Mouse (Mus musculus) hematopoietic multipotent progenitor cell, adult 10-12 weeks (in vitro differentiated cells): Measurements from ENCODE around the gene Srp54a. TPM values are rescaled to one million over a fixed set of nuclear protein-coding genes. Genes with fewer than 3 reads are reported as not detected.

Experiments used
- polyA plus RNA-seq: library from polyadenylated mRNA; stranded (reverse); fragments of >175 nt; gene quantifications from 2 replicates; pipeline ENCODE4 v1.2.3, GENCODE M21; 2012; ENCODE audit warnings: low replicate concordance

The Srp54a gene
- polyA plus RNA-seq: 1.1 and 1.2 TPM in 2 replicates

GRCm38 (mm10) chr12:55079726-55080600 lies at the start of gene Srp54a, which contains the start of gene 2700097O09Rik:
Gene Srp54a, plus strand, starts transcription at chr12:55080262.
Gene 2700097O09Rik, minus strand, starts transcription at chr12:55080110.

GRCm38 (mm10) chr12:55124242-55124641 lies 44.2 kb downstream of the Srp54a start, which contains the start of gene Fam177a:
Gene Fam177a, plus strand, starts transcription at chr12:55124469.

GRCm38 (mm10) chr12:55154559-55155448 lies 74.7 kb downstream of the Srp54a start, which contains the start of gene Srp54b:
Gene Srp54b, plus strand, starts transcription at chr12:55155104.

Other genes starting within 250 kb of the Srp54a start
- gene Cfl2, start 217.4 kb upstream of the Srp54a start, polyA plus RNA-seq: 1.2 and 2.3 TPM in 2 replicates
- gene Gm20403, start 93.7 kb upstream of the Srp54a start, polyA plus RNA-seq: 0.85 and 0.88 TPM in 2 replicates
- 20.8 and 36.6 TPM in 2 replicates for gene Baz1a, start 65.9 kb upstream of the Srp54a start, polyA plus RNA-seq
- gene 2700097O09Rik, start 152 bp upstream of the Srp54a start, polyA plus RNA-seq: 0.05 and 0.66 TPM in 2 replicates
- 5.9 and 7.1 TPM in 2 replicates for gene Fam177a, start 44.2 kb downstream of the Srp54a start, polyA plus RNA-seq
- gene Srp54b, start 74.8 kb downstream of the Srp54a start, polyA plus RNA-seq: 49.4 and 87.8 TPM in 2 replicates
- not detected in 2 replicates for gene 1700047I17Rik2, start 119.3 kb downstream of the Srp54a start, polyA plus RNA-seq
- 0.39 and 2.1 TPM in 2 replicates for gene Srp54c, start 149.9 kb downstream of the Srp54a start, polyA plus RNA-seq
- 0.50 and 0.75 TPM in 2 replicates for gene 1110008L16Rik, start 219.3 kb downstream of the Srp54a start, polyA plus RNA-seq
- 0.17 and 1.3 TPM in 2 replicates for gene Ppp2r3c, start 222.7 kb downstream of the Srp54a start, polyA plus RNA-seq